Mouse (Mus musculus) T-helper 17 cell (primary cell): ENCODE data around the gene Sema3f.

Experiments
- in situ Hi-C, 2 experiments: fragments of 300-600 bp; cut with MboI, MseI; formaldehyde crosslinking; loops; 1 replicate in 1 of 2; 2 replicates in 1 of 2; pipeline ENCODE4 v1.15.1; 2025; ENCODE audit warnings: high pct_unique_total_duplicates in 2 of 2

Sema3f gene

DNA sequence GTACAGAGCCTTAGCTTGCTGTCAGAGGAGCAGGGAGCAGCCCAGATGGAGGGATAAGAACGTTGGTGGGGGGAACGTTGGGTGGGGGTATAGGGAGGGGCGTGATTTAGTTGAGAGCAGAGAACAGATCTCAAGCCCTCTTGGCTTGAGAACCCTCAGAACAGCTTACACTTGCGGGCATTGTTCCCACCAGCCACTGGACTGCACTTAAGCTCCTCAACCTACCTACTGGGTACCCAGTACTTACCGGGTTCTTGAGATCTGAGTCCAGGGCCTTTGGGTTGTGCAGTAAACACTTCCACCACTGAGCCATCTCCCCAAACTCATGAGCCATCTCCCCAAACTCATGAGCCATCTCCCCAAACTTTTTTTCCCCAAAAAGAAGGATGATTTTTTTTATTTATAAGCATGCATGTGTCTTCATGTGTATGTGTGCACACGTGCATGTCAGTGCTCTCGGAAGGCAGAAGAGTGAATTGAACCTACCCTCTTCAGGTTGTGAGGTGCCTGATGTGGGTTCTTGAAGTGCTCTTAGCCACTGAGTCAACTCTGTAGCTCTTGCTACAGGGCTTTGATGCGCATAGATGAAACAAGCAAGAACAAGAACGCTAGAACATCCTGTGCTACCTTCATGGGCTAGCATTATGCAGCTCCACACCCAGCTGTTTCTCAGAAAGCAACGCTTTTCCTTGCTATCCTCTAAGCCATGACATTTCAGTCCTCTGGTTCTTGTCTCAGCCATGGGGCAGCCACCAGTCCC is 8.7 kb upstream of the Sema3f start:
- in situ Hi-C loops, result loop anchor here in 1 of 2 experiments (25.0 kb wide), 1 partner anchor 1457 kb away; no protein-coding TSS in a partner anchor

- in situ Hi-C loops, result loop anchor here in 1 of 2 experiments (25.0 kb wide), 1 partner anchor 1455 kb away; no protein-coding TSS in a partner anchor
These were observed 6.7 kb upstream of the Sema3f start for GRCm38 (mm10) chr9:107716951-107717350.

DNA sequence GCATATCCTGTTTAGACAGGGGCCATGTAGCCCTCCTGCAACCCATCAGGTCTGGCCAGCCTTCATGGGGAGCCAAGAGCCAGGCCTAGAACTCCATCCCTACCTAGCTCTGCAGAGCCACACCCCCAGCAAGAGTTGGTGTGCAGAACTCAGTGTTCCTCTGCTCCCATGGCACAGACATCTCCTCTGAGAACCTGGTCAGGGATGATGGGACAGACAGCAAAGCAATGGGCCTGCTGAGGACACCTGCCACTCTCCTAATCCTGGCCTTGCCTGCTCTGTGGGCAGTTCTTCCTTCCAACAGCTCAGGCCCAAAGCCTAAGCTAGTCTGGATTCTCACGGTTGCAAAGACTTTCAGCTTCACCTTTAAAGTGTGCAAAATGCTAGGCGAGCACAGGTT is 5.4 kb upstream of the Sema3f start:
- in situ Hi-C loops, result loop anchor here in 1 of 2 experiments (25.0 kb wide), 1 partner anchor 1453 kb away; no protein-coding TSS in a partner anchor

DNA sequence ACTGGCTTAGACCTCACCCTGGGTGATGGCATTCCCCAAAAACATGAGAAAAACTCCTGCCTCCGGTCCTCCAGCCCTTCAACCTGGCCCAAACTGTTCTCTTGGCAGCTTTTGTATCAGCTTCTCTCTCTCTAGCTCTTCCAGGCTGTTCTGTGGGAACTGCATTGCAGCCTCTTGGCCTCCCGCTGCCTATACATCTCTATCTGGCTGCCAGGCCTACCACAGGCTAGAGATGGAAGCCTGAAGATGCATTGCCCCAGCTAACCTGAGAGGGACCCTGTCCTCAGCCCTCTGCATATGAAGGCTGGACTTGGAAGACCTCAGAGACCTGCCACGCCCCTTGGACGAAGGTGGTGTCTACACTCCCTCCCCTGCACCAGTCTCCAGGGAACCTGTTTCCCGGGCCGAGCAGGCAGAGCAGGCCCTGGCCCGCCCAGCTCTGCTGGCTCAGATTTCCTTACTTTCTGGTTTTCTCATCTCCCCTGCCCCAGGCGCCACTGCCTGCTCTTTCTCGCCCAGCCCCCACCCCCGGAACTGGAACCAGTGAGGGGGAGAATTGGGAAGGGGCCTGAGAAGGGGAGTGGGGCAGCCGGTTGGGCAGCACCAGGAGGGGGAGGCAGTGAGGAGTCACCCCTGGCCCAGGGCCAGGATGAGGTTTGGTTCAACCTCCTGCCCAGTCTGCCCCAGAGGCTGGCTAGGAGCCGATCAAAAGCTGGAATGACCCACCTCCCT is 4.1 kb upstream of the Sema3f start:
- in situ Hi-C loops, result loop anchor here in 1 of 2 experiments (25.0 kb wide), 1 partner anchor 1452 kb away; no protein-coding TSS in a partner anchor

DNA sequence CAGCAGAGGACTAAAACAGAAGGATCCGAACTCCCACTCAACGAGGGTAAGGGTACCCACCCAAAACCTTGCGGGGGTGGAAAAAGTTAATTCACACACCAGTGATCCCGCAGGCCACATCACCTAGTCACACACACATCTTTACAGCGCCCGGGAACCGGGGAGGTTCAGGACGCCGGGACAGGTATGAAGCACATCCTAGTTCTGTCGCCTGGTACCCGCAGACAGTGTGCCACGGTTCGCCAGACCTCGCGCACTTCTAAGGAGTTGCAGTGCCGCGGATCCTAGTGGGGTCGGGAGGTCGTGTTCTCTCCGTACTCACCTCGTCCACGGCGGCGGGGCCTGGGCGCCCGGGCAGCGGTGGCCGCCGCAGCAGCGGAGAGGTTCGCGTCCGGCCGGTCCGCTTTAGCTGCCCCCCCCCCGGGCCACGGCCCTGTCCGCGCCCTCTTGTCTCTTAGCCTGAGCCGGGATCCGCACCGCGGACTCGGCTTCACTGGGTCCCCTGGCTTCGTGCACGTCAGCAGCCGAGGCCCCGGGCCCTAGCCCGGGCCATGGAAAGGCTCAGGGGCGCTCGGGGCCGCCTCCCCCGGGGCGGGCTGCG is 1.1 kb downstream of the Sema3f start:
- in situ Hi-C loops, result loop anchor here in 1 of 2 experiments (25.0 kb wide), 1 partner anchor 1447 kb away; no protein-coding TSS in a partner anchor

- in situ Hi-C loops, result loop anchor here in 1 of 2 experiments (25.0 kb wide), 1 partner anchor 1446 kb away; no protein-coding TSS in a partner anchor
These were observed 1.7 kb downstream of the Sema3f start for GRCm38 (mm10) chr9:107708439-107709095.

DNA sequence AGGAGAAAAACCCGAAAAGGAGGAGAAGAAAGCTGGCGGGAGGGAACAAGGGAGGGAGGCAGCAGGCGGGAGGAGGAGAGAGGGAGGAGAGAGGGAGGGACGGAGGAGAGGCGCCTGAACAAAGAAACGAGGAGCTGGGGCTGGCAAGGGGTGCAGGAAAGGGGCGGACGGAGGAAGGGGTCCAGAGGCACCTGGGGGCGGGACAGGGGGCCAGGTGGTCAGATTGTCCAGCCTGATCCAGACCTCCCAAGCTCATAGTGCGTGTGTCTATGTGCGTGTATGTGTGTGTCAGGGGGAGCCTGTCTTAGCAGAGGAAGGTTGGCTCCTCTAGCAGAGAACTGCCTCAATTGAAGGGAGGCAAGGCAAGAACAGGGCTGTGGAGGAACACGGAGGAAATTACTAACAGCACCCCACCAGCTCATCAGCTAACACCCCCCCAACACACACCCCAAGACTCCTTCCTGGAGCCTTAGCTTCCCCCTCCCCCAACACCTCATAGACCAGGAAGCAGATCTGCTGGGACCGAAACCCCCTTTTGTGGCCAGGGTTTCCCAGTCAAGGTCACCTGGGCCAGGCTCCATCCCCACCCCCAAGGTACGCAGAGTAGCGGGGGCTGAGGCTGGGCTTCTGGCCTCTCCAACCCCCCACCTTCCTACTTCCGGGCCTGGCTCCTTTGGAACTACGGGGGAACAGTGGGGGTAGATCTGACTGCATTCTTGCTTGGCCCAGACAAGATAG is 2.4 kb downstream of the Sema3f start:
- in situ Hi-C loops, result loop anchor here in 1 of 2 experiments (25.0 kb wide), 1 partner anchor 1446 kb away; no protein-coding TSS in a partner anchor

DNA sequence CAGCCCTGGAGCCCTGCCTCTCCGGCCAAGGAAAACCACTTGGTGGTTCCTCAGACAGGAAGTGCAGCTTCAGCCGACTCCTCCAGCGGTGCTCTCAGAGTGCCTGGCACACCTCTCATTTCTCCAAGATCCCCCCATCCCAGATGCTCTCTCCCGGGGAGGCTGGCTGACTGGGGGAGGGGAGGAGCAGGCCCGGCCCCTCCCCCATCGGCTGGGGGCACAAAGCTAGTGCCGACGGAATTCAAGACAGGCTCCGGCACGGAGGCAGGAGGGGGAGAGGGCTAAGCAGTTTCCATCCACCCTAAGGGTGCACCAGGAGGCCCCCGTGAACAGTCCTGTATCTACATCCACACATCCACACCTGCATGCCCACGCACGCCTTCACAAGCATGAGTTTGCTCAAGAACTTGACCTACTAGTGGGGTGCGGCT is 3.5 kb downstream of the Sema3f start:
- in situ Hi-C loops, result loop anchor here in 1 of 2 experiments (25.0 kb wide), 1 partner anchor 1444 kb away; no protein-coding TSS in a partner anchor

GRCm38 (mm10) chr9:107703337-107704122 is 6.7 kb downstream of the Sema3f start:
- in situ Hi-C loops, result loop anchor here in 1 of 2 experiments (25.0 kb wide), 1 partner anchor 1441 kb away; no protein-coding TSS in a partner anchor

GRCm38 (mm10) chr9:107702606-107703185 is 7.6 kb downstream of the Sema3f start:
- in situ Hi-C loops, result loop anchor here in 1 of 2 experiments (25.0 kb wide), 1 partner anchor 1440 kb away; no protein-coding TSS in a partner anchor

DNA sequence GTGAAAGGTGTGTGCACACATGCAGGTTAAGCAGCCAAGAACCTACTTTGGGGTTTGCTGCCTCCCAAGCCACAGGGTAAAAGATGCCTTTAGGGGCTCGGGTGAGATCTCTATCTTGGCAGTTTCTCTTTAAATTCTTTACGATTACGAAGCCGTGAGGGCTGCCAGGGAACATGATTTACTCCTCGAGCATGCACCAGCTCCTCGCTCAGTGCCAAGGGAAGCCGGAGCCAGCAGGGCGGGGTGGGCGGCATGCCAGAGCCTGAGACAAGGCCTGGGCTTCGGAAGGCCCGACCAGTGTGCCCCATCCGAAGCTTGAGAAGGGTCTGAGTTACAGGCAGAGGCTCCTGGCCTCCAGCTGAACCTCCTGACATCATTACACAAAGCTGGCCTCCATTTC is 8.7 kb downstream of the Sema3f start:
- in situ Hi-C loops, result loop anchor here in 1 of 2 experiments (25.0 kb wide), 1 partner anchor 1439 kb away; no protein-coding TSS in a partner anchor

GRCm38 (mm10) chr9:107700114-107700571 is 10.1 kb downstream of the Sema3f start:
- in situ Hi-C loops, result loop anchor here in 1 of 2 experiments (25.0 kb wide), 1 partner anchor 1438 kb away; no protein-coding TSS in a partner anchor

DNA sequence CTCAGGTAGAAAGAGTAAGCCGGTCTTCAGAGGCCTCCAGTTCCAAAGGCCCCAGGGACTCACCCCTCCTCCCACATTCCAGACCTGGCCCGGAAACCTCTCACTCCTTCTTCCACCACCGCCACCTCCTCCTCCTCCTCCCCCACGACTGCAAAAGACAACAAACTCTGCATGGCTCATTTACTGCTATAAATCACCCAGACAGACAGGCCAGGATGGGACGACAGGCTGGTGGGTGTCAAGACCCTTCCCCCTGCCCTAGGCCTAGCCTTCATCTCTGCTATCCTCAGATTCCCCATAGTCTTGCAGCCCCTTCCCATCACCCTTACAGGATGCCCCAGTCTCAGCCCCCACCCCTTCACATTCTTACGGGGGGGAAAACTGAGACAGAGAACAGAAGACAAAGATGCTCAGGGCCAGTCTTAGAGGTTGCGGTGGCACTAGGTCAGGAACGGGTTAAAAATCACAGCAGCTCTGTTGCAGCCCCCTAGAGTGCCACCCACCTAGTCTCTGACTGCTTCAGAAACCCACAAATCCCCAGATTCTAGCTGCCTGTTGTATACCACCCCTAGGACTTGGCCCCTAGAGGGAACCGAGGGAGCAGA is 10.8 kb downstream of the Sema3f start:
- in situ Hi-C loops, result no loop called here

DNA sequence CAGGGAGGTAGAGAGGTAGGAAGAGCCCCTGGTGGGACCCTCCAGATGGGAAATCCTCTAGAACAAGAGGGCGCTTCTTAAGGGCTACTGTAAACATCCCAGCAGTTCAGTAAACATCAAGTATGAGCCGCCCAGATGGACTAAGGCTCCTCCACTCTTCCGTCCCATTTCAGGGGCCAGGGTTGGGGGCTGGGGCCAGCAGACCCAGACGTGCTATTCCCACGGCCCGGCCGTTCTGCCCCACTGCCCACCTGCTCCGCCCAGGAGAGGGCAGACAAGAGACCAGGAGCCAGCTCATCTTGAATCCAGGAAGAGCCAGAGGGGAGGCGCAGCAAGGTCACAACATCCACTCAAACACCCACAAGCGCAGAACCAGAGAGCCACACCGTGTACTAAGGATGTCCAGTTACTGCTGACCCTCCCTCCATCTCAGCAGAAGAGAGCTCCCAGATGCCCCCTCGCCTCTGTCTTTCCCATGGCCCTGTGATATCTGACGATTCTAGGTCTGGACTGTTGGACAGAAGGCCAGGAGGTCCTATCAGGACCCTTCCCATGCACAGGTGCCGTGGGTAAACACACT is 11.6 kb downstream of the Sema3f start:
- in situ Hi-C loops, result no loop called here

GRCm38 (mm10) chr9:107697811-107698521 is 12.3 kb downstream of the Sema3f start:
- in situ Hi-C loops, result no loop called here

GRCm38 (mm10) chr9:107696845-107697610 is 13.2 kb downstream of the Sema3f start:
- in situ Hi-C loops, result no loop called here

GRCm38 (mm10) chr9:107696106-107696479 is 14.2 kb downstream of the Sema3f start:
- in situ Hi-C loops, result no loop called here
